Mouse (Mus musculus) embryonic facial prominence, embryonic 12.5 days (tissue): ENCODE results near the gene Rdh16f1. TPM values are rescaled to one million over a fixed set of nuclear protein-coding genes. Genes with fewer than 3 reads are reported as not detected.
A peak's percentile ranks its signal among the peaks of the same experiment; 100 is the strongest.
"Not testable (repeated sequence)": the region's sequence is repeated elsewhere in the genome, so short reads cannot be mapped to it uniquely, and the experiment has no call there.

Source experiments
- ATAC-seq: fragments of 200-750 bp; cut with Nextera tagmentation; 2 replicates; pipeline ENCODE4 v1.8.0; 2017; ENCODE audit not compliant: insufficient number of reproducible peaks, insufficient read depth, low FRiP score, low TSS enrichment
- H3K27ac ChIP-seq: fragments of 300-500 bp; sonication (generic); 2 replicates; pipeline ENCODE4 v1.5.1; 2016; ENCODE audit warnings: mild to moderate bottlenecking
- H3K27me3 ChIP-seq: fragments of 300-500 bp; sonication (generic); 2 replicates; pipeline ENCODE4 v1.6.1; 2016; ENCODE audit warnings: mild to moderate bottlenecking, moderate library complexity
- H3K36me3 ChIP-seq: fragments of 300-500 bp; sonication (generic); 2 replicates; pipeline ENCODE4 v1.6.1; 2016; ENCODE audit warnings: mild to moderate bottlenecking
- H3K4me1 ChIP-seq: fragments of 300-500 bp; sonication (generic); 2 replicates; pipeline ENCODE4 v1.6.1; 2016
- H3K4me2 ChIP-seq: fragments of 300-500 bp; sonication (generic); replicated peaks from 2 replicates; pipeline ENCODE4 v1.6.1; 2016; ENCODE audit warnings: mild to moderate bottlenecking, moderate library complexity
- H3K4me3 ChIP-seq: fragments of 300-500 bp; sonication (generic); 2 replicates; pipeline ENCODE4 v1.5.1; 2016; ENCODE audit warnings: mild to moderate bottlenecking
- H3K9ac ChIP-seq: fragments of 300-500 bp; sonication (generic); 2 replicates; pipeline ENCODE4 v1.6.1; 2016; ENCODE audit warnings: mild to moderate bottlenecking, moderate library complexity
- H3K9me3 ChIP-seq: fragments of 300-500 bp; sonication (generic); 2 replicates; pipeline ENCODE4 v1.6.1; 2016; ENCODE audit warnings: mild to moderate bottlenecking, moderate library complexity
- WGBS: fragments of 180-500 bp; shearing (Covaris S2); methylation state at CpG from one replicate; pipeline ENCODE4 v1.1.7; 2016; 5-methylcytosine and 5-hydroxymethylcytosine counted together
- polyA plus RNA-seq: library from polyadenylated mRNA; unstranded; fragments of >200 nt; fragmentation: Nextera tagmentation; extraction: Ambion mirVana; gene quantifications from 2 replicates; pipeline ENCODE4 v1.2.1, GENCODE M21; 2016

The Rdh16f1 gene
- polyA plus RNA-seq, 1 experiment from 2014 or later: not detected

DNA sequence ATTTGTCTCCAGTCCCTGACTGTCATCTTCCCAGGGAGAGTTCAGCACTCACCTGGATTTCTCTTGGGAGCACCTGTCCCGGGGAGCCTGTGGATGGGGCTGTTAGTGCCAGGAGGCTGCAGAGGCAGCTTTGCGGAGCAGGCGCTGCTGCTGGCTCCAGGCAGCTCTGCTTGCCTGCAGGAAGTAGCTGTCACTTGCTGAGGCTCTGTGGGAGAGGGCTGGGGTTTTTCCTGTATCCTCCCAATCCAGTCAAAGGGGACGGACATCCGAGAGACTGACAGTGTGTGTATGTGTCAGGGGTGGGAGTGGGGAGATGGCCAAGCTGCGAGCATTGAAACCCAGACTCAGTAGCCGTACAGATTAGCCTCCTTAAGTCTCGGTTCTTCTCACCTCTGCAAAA is 8.0 kb upstream of the Rdh16f1 start, which contains the start of gene Gpr182:
Gene Gpr182 (minus strand): TSS at position 185 of the 400 bp plus-strand sequence.
- H3K27ac ChIP-seq: no peak within 1 kb of the TSS
- peaks cover 10% of the 10 kb centered on the region; the same call in 1 of the 2 replicates for H3K4me1 ChIP-seq
- 45% methylated on average over 8 of the region's 8 CpGs for WGBS
- H3K36me3 ChIP-seq: peaks cover 19% of the 10 kb centered on the region
- no peak for ATAC-seq
- no peaks in the 10 kb centered on the region for H3K27me3 ChIP-seq
- H3K9me3 ChIP-seq: no peaks in the 10 kb centered on the region
- no peak within 1 kb of the TSS for H3K4me3 ChIP-seq
- H3K4me2 ChIP-seq: no peak within 1 kb of the TSS; the same call in 1 of the 2 replicates
- H3K9ac ChIP-seq: no peak within 1 kb of the TSS

DNA sequence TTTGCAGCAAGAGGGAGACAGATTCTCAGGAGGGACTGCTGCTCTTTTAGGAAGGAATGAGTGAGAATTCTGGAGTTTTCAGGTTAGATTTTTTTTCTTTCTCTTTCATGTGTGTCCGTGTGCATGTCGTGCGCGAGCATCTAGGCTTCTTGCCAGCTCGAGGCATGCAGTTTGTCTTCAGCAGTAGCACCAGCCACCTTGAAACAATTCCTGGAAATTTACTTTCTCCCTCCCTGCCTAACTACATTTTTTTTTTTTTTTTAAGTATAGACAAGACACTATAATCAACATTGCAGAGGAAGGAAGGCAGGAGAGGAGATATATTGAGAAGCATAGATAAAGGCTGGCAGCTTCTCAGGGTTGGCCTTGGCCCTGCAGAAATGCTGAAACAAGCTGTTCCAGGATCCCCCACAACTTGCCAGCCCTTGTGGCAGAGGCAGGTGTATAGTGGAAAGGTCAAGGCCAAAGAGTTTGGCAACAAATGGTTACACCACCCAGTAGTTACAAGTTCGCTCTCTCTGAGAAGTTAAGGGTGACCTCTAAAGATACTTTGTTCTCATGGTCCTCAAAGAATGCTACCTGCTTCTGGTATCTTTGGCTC is 4.9 kb upstream of the Rdh16f1 start:
- no peaks in the 10 kb centered on the region for H3K9me3 ChIP-seq
- peaks cover 2% of the 10 kb centered on the region; the same call in 1 of the 2 replicates for H3K4me1 ChIP-seq
- 73% methylated on average over 6 of the region's 6 CpGs for WGBS
- no peak overlapping the region for H3K4me3 ChIP-seq
- H3K27ac ChIP-seq: no peak overlapping the region
- H3K4me2 ChIP-seq: no peak overlapping the region
- no peak for ATAC-seq
- H3K27me3 ChIP-seq: no peaks in the 10 kb centered on the region
- H3K9ac ChIP-seq: no peak overlapping the region
- no peaks in the 10 kb centered on the region for H3K36me3 ChIP-seq

DNA sequence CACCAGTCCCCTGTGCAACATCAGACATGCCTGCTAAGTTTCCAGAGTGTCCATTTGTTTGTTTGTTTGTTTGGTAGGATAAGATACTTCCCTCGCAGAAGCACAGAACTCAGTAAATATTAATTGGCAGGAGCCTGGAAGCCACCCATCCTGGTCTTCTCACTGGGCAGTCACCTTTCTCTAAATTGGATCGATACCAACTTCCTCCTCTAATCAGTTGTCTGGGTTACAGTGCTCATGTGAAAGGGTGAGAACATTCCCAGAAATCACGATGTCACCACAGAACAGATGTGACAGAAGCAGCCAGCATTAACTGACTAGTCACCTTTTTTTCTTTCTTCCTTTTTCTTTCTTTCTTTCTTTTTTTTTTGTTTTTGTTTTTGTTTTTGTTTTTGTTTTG is 4.3 kb upstream of the Rdh16f1 start:
- no peak overlapping the region for H3K9ac ChIP-seq
- no peak for ATAC-seq
- no peaks in the 10 kb centered on the region for H3K27me3 ChIP-seq

DNA sequence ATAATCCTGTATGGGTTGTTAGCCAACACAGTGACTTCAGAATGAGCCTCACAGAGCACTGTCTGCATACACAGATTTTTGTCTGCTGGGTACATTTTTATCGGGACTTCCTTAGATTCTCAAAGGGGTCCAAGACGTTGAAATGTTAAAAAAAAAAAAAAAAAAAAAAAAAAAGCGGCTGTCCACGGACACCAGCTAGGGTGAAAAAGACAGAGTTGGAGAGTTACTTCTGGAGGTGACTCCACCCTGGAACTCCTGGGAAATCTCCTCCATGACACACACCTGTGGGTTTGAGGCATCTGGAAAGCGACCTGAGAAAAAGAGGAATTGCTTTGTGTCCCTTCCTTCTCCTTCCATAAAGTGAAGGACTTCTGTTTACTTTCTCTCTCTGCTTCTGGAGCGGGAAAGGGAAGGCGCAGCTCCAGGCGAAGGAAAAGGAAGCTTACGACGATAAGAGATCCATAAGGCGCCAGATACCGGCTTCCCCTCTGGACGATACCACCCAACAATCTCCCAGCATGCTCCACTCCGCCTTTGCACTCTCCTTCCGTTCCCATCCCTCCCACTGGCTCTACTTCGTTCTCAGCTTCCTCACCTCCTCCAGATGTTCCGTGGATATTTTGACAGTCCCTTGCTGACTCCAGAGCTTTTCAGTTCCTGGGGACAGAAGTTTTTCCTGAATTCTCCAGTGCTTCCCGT is 3.7 kb upstream of the Rdh16f1 start:
- Histone ChIP-seq H3K9me3 (no peaks in the 10 kb centered on the region), H3K27ac (no peak overlapping the region), H3K4me1 (no peaks in the 10 kb centered on the region), H3K9ac (no peak overlapping the region), H3K4me3 (0 out of 2 replicates have a peak overlapping the region, but pooled peaks have one; percentile 8), H3K4me2 (peak overlapping the region; percentile 37), H3K27me3 (no peaks in the 10 kb centered on the region), H3K36me3 (no peaks in the 10 kb centered on the region)
- no peak for ATAC-seq
- 47% methylated on average over 18 of the region's 18 CpGs for WGBS

More for the DNA sequence above, 4.3 kb upstream of the Rdh16f1 start:
- H3K4me1 ChIP-seq: no peaks in the 10 kb centered on the region
- H3K9me3 ChIP-seq: no peaks in the 10 kb centered on the region
- no peak overlapping the region for H3K4me3 ChIP-seq
- H3K36me3 ChIP-seq: no peaks in the 10 kb centered on the region
- H3K27ac ChIP-seq: no peak overlapping the region
- no peak overlapping the region for H3K4me2 ChIP-seq
- WGBS: 80% methylated on average over 3 of the region's 3 CpGs

DNA sequence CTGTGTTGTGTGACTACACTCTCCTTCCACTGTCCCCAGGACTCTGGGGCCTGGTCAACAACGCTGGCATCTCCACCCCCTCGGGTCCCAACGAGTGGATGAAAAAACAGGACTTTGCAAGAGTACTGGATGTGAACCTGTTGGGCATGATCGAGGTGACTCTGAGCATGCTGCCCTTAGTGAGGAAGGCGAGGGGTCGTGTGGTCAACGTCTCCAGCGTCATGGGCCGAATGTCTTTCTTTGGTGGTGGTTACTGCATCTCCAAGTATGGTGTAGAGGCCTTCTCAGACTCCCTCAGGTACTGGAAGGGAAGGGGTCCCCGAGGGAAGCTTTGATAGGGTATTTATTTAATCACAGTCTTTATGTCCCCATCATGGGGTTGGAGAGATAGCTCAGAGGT is 3.3 kb downstream of the Rdh16f1 start:
- H3K36me3 ChIP-seq, H3K4me3 ChIP-seq, ATAC-seq, H3K9ac ChIP-seq, H3K27me3 ChIP-seq, H3K9me3 ChIP-seq, H3K4me1 ChIP-seq, H3K27ac ChIP-seq, H3K4me2 ChIP-seq: not testable (repeated sequence)
- WGBS: 86% methylated on average over 10 of the region's 10 CpGs

DNA sequence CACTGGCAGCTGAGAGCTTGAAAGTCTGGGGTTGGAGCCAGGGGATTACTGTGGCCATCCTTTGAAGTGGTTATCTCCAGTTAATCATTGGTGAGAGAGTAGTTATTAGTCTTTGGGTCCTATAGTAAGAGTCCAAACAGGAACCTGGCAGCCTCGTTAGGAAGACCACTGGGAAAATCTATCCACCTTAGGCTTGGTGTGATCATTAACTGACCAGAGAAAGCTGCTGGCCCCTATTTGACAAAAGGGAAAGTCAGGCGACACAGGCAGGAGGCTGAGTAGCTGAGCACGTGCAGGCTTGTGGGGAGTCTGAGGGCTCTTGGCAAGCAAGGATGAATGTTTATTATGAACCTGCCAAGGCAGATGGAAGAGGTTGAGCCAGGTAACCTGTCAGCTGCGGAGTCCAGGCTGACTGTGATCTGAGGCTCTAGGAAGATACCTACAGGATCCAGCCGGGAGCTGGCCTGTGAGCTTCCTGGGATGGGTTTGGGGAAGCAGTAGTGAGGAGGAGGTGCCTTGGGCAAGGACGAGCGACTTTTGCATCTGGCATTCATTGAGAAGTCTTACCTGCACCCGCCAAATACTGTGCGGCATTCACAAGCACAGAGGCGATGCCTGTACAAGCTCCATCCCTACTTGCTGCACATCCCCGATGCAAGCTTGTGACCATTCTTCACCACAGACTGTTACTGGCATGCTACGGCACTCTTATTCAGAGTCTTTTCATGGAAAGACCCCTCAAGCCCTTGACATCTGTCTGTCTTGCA is 4.5 kb downstream of the Rdh16f1 start:
- no peak for ATAC-seq
- H3K27ac ChIP-seq: no peak overlapping the region
- 63% methylated on average over 12 of the region's 12 CpGs for WGBS
- H3K4me3 ChIP-seq: no peak overlapping the region
- H3K4me2 ChIP-seq: no peak overlapping the region
- H3K4me1 ChIP-seq: no peaks in the 10 kb centered on the region
- no peaks in the 10 kb centered on the region for H3K36me3 ChIP-seq
- no peak overlapping the region for H3K9ac ChIP-seq
- no peaks in the 10 kb centered on the region for H3K9me3 ChIP-seq
- no peaks in the 10 kb centered on the region for H3K27me3 ChIP-seq

DNA sequence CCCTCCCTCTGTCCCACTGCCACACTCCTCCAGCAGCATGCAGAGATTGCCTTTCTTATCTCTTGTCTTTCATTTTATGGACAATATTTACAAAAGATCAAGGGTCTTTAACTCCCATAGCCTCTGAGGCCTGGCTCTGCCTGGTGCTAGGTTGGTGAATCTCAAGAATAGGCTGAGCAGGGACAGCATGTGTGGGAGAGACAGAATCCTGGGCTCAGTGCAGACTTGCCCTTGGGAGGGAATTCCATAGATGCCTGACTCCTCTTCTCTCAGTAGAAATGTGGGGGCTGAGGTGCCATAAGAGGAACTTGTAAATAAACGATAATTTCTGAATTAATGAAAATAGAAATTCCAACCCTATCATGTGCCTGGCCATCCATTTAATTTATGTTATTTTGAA is 7.0 kb downstream of the Rdh16f1 start:
- H3K4me1 ChIP-seq: no peaks in the 10 kb centered on the region
- no peak overlapping the region for H3K4me3 ChIP-seq
- H3K27ac ChIP-seq: no peak overlapping the region
- no peaks in the 10 kb centered on the region for H3K9me3 ChIP-seq
- ATAC-seq: no peak
- no peak overlapping the region for H3K9ac ChIP-seq
- H3K36me3 ChIP-seq: no peaks in the 10 kb centered on the region
- WGBS: 90% methylated on average over 1 of the region's 1 CpGs
- H3K27me3 ChIP-seq: no peaks in the 10 kb centered on the region
- no peak overlapping the region for H3K4me2 ChIP-seq

DNA sequence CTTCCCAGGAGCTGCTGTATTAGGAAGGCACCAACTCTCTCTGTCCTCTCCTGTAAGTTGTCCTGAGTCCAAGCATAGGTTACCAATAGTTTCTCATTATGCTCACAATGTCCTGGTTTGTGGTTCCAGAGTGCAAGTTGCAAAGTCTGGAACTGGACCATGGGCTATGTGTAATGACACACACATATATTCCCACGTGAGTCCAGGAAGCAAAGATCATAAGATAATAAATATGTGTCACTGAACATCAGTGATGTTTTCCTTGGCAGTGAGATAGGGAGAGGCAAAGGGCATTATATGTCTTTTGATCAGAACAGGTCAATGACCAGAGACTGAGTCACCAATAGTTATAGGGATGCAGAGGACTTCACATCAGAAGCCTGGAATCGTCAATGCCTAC is 16.4 kb downstream of the Rdh16f1 start, which contains the start of gene Rdh9:
Gene Rdh9 (plus strand): TSS at position 376 of the 400 bp plus-strand sequence.
- Histone ChIP-seq H3K9me3 (no peaks in the 10 kb centered on the region), H3K4me3 (no peak within 1 kb of the TSS), H3K27ac (no peak within 1 kb of the TSS), H3K9ac (no peak within 1 kb of the TSS), H3K4me1 (no peaks in the 10 kb centered on the region), H3K36me3 (no peaks in the 10 kb centered on the region), H3K4me2 (no peak within 1 kb of the TSS), H3K27me3 (no peaks in the 10 kb centered on the region)
- WGBS: 77% methylated on average over 2 of the region's 2 CpGs
- no peak for ATAC-seq

DNA sequence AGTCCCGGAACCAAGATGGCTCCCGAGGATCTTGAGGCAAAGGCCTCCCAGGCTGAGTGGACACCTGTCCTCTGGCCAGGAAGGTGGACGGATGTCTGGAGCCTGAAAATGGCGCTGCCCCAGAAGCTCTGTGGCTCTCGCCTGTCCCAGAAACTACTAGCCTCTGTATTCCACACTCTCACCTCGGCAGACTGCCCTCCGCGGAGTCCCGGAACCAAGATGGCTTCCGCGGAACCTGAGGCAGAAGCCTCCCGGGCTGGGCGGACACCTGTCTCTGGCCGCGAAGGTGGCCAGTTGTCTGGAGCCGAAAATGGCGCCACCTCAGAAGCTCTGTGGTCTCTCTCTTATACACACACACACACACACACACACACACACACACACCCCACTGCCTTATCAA is 22.7 kb downstream of the Rdh16f1 start:
- not testable (repeated sequence) for H3K9me3 ChIP-seq, H3K4me1 ChIP-seq, H3K4me2 ChIP-seq, H3K27me3 ChIP-seq, H3K36me3 ChIP-seq, ATAC-seq, H3K4me3 ChIP-seq, H3K9ac ChIP-seq, H3K27ac ChIP-seq
- WGBS: 95% methylated on average over 17 of the region's 17 CpGs

DNA sequence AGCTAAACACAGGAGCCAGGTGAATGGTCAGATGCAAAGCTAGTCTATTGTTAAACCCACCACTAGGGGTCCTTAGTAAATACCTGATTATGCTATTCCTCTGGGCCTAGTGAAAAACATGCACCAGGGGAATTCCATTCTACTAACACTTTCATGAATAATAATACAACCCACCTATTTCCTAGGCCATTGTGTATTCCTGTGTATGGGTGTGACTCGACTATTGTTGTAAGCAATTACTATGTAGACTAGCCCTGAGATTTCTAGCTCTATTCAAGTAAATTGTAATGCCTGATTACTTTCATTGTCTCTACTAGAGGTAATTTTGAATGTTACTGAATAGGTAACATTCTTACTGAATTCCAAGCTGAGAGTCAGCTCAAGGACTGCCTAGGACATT is 25.8 kb downstream of the Rdh16f1 start:
- H3K4me3 ChIP-seq, H3K9ac ChIP-seq, H3K9me3 ChIP-seq, H3K4me2 ChIP-seq, H3K27ac ChIP-seq, ATAC-seq, H3K27me3 ChIP-seq, H3K4me1 ChIP-seq, H3K36me3 ChIP-seq: not testable (repeated sequence)
- 80% methylated on average over 1 of the region's 1 CpGs for WGBS

DNA sequence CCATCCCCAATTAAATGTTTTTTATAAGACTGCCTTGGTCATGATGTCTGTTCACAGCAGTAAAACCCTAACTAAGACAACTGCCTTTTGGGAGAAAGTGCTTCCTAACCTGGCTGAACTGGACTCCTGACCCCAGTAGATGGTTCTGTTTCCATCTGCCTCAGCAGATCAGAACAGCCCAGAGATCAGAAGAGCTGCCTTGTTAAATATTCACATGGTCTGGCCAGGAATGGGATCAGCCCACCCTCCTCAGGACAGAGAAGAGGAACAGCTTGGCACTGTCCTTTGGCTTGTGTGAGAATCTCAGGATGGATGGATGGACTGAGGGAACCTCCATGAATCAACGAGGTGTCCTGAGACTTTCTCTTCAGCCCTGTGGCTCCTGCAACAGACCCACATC is 39.7 kb downstream of the Rdh16f1 start:
- H3K4me1 ChIP-seq: no peaks in the 10 kb centered on the region
- no peak overlapping the region for H3K4me2 ChIP-seq
- H3K36me3 ChIP-seq: no peaks in the 10 kb centered on the region
- 67% methylated on average over 1 of the region's 1 CpGs for WGBS
- no peaks in the 10 kb centered on the region for H3K27me3 ChIP-seq
- H3K4me3 ChIP-seq: no peak overlapping the region
- H3K9ac ChIP-seq: no peak overlapping the region
- no peak for ATAC-seq
- H3K9me3 ChIP-seq: no peaks in the 10 kb centered on the region; the same call in 1 of the 2 replicates
- H3K27ac ChIP-seq: no peak overlapping the region

DNA sequence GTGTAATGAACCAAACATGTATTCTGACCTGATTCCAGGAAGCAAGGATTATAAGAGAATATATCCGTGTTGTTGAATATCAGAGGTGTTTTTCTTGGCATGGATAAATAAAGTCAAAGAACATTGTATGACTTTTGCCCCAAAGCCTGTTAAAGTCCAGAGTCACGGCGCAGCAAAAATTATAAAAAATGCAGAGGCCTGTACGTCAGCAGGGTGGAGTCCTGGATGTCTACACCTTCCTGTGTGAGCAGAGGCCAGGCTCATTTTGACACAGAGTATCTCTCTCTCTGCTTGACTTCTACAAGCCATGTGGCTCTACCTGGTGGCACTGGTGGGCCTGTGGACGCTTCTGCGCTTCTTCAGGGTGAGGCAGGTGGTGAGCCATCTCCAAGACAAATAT is 41.3 kb downstream of the Rdh16f1 start, which contains the start of gene Rdh16:
Gene Rdh16 (plus strand): TSS at position 262 of the 400 bp plus-strand sequence.
- Histone ChIP-seq H3K9me3 (no peaks in the 10 kb centered on the region; the same call in 1 of the 2 replicates), H3K9ac (no peak within 1 kb of the TSS), H3K4me1 (no peaks in the 10 kb centered on the region), H3K4me2 (no peak within 1 kb of the TSS), H3K36me3 (no peaks in the 10 kb centered on the region), H3K27me3 (no peaks in the 10 kb centered on the region), H3K4me3 (no peak within 1 kb of the TSS), H3K27ac (no peak within 1 kb of the TSS)
- WGBS: 88% methylated on average over 6 of the region's 6 CpGs
- ATAC-seq: no peak
